Mouse (Mus musculus) spleen, postnatal 4 days (tissue): ENCODE data around the gene AY761184.
"Not testable (repeated sequence)": the region's sequence is repeated elsewhere in the genome, so short reads cannot be mapped to it uniquely, and the experiment has no call there.

Experiments
- DNase-seq, 2 experiments: peaks; one replicate each; pipeline ENCODE4 v3.0.0; 2022; ENCODE audit warnings: low spot score in 2 of 2

Gene AY761184

GRCm38 (mm10) chr8:21703545-21703944 is at the start of gene AY761184:
Gene AY761184 (minus strand): TSS chr8:21703645.
- DNase-seq, result not testable (repeated sequence)

GRCm38 (mm10) chr8:21665497-21665896 is 37.9 kb downstream of the AY761184 start, which contains the start of gene Defa34:
Gene Defa34 (plus strand): TSS chr8:21665797.
- DNase-seq, result not testable (repeated sequence)

- DNase-seq, result not testable (repeated sequence)
Measured at GRCm38 (mm10) chr8:21655480-21655879, 48.0 kb downstream of the AY761184 start, which contains the start of gene Defa17. Gene Defa17 (plus strand): TSS chr8:21655780.
